ENCODE assay signal across 26 mouse cellular contexts in the genomic region with DNA sequence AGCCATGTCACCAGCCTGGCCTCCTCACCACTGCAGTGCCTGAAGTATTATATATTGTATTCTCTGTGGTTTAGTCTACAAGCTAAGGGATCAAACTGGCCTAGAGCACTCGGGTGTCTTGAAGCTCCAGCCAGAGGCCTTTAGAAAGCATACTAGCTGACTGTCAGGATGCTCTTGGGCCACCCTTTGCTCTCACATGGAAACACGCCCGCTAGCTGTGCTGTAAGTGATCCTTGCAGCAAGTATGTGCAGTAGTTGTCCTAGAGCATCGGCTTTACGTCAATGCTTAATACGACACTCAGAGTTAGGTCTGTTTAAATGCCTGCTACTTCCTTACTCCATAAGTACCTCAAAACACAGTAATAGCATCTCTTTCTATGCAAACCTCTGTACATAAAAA.
A peak's percentile ranks its signal among the peaks of the same experiment; 100 is the strongest.
DNase-seq lines count a peak whose midpoint lies in the region; ATAC-seq and TF ChIP-seq lines count a peak whose summit lies in the region.
"Had no signal": no experiment of that assay in that cellular context is flagged by ENCODE, and none has a peak within 500 bp of the region (broad histone marks: within the 10 kb centered on the region; RNA-seq: fewer than 3 reads in every experiment).

No protein-coding gene starts in this region.

- 76% methylated on average over 6 of the region's 6 CpGs for WGBS in midbrain, embryonic 16.5 days
- WGBS in forebrain, embryonic 15.5 days, result 76% methylated on average over 6 of the region's 6 CpGs

- H3K27ac ChIP-seq in gastrocnemius, adult 2 months, result peak overlapping the region; percentile 50
- peak overlapping the region; percentile 73 for H3K27ac ChIP-seq in CH12.LX (ENCODE audit: insufficient read depth, low read depth)
- H3K27ac ChIP-seq in brown adipose tissue, adult 24 weeks (replicated peaks; ENCODE audit: low read depth, low read length), result 0 out of 2 replicates have a peak overlapping the region, but pooled peaks have one; percentile 2
- H3K27ac ChIP-seq in midbrain, embryonic 16.5 days (ENCODE audit: low read length), result no peak overlapping the region
- no peak overlapping the region for H3K27ac ChIP-seq in forebrain, embryonic 15.5 days (replicated peaks)
- H3K27ac ChIP-seq: embryonic facial prominence, embryonic 13.5 days; embryonic facial prominence, embryonic 15.5 days; forebrain, embryonic 10.5 days; forebrain, embryonic 12.5 days had no signal

- H3K4me2 ChIP-seq in CH12.LX (ENCODE audit: insufficient read depth, low read depth, poor library complexity, severe bottlenecking), result peak overlapping the region; percentile 73; the same call in 1 of the 2 replicates
- H3K4me2 ChIP-seq in midbrain, embryonic 16.5 days (ENCODE audit: low read length), result no peak overlapping the region
- no peak overlapping the region for H3K4me2 ChIP-seq in forebrain, embryonic 15.5 days (replicated peaks)
- H3K4me2 ChIP-seq: embryonic facial prominence, embryonic 13.5 days; embryonic facial prominence, embryonic 15.5 days; forebrain, embryonic 12.5 days had no signal

- TF ChIP-seq RAD21 in CH12.LX (IDR thresholded peaks at IDR 0.05; ENCODE audit: low read depth, low read length), result no peak

- peak; percentile 22; the same call in 1 of the 2 replicates for TF ChIP-seq EP300 in CH12.LX (IDR thresholded peaks at IDR 0.05; ENCODE audit: low read length)

- peaks cover 74% of the 10 kb centered on the region for H3K79me2 ChIP-seq in CH12.LX (replicated peaks; ENCODE audit: control insufficient read depth, extremely low read depth, insufficient read depth, poor library complexity, severe bottlenecking)

- TF ChIP-seq POLR2A in CH12.LX (IDR thresholded peaks at IDR 0.05; ENCODE audit: low read depth, low read length), result 0 out of 2 replicates have a peak, but pooled peaks have one; percentile 6

- in situ Hi-C loops in CH12.LX (cut with MboI; ENCODE audit: low pct_ligation_motif_present, low pct_unique_long_range_greater_than_20kb, low sequenced_read_pairs), result no loop called here

- no peak for TF ChIP-seq CTCF in gastrocnemius, adult 2 months (IDR thresholded peaks at IDR 0.05)
- no peak for TF ChIP-seq CTCF in CH12.LX (conservative IDR thresholded peaks at IDR 0.05 in 1 of 2, IDR thresholded peaks at IDR 0.05 in 1 of 2; ENCODE audit: low read depth in 2 of 2, low read length in 2 of 2)

- H3K36me3 ChIP-seq in CH12.LX (replicated peaks in 1 of 2; ENCODE audit: control insufficient read depth in 1 of 2, insufficient read depth in 1 of 2, low read length in 1 of 2), result peaks cover 9 to 33% of the 10 kb centered on the region in 2 experiments
- H3K36me3 ChIP-seq in midbrain, embryonic 16.5 days (ENCODE audit: control insufficient read depth, insufficient read depth, low read length), result no peaks in the 10 kb centered on the region
- no peaks in the 10 kb centered on the region for H3K36me3 ChIP-seq in forebrain, embryonic 15.5 days
- H3K36me3 ChIP-seq: embryonic facial prominence, embryonic 13.5 days; embryonic facial prominence, embryonic 15.5 days; forebrain, embryonic 10.5 days; forebrain, embryonic 12.5 days; G1E had no signal

- H3K9me3 ChIP-seq in CH12.LX (replicated peaks; ENCODE audit: low read length), result no peaks in the 10 kb centered on the region
- H3K9me3 ChIP-seq in midbrain, embryonic 16.5 days (replicated peaks; ENCODE audit: control insufficient read depth, low read length, poor library complexity, severe bottlenecking), result no peaks in the 10 kb centered on the region
- H3K9me3 ChIP-seq in forebrain, embryonic 15.5 days, result no peaks in the 10 kb centered on the region
- H3K9me3 ChIP-seq: embryonic facial prominence, embryonic 13.5 days; embryonic facial prominence, embryonic 15.5 days; forebrain, embryonic 10.5 days; forebrain, embryonic 12.5 days; G1E had no signal

- DNase-seq in gastrocnemius, adult 2 months, result peak; percentile 57
- DNase-seq in gastrocnemius, postnatal 4 days (ENCODE audit: low spot score in 2 of 2), result no peak
- DNase-seq in CH12.LX (ENCODE audit: extremely low read depth), result no peak
- DNase-seq: adrenal gland, adult 8-10 months; adrenal gland, postnatal 14 days; adrenal gland, postnatal 36 days; cerebellum, adult 11 months; cerebellum, adult 18-20 months; cerebellum, adult 8-10 months; cerebellum, adult 9-11 months; cerebellum, postnatal 14 days; cerebellum, postnatal 36 days; embryo, embryonic 11 days; forebrain, postnatal 0 days had no signal

- ATAC-seq in midbrain, embryonic 16.5 days, result no peak
- ATAC-seq in forebrain, embryonic 15.5 days (replicated peaks), result no peak
- ATAC-seq: activated CD4-positive, CD25-positive, alpha-beta regulatory T cell, adult 4 months; forebrain, embryonic 14.5 days; forebrain, postnatal 0 days; Patski had no signal

- peaks cover 29 to 97% of the 10 kb centered on the region in 2 experiments for H3K4me1 ChIP-seq in CH12.LX (ENCODE audit: control insufficient read depth in 1 of 2, insufficient read depth in 2 of 2)
- peaks cover 16% of the 10 kb centered on the region for H3K4me1 ChIP-seq in brown adipose tissue, adult 24 weeks (ENCODE audit: control insufficient read depth, insufficient read depth, insufficient read length, low read length)
- H3K4me1 ChIP-seq in midbrain, embryonic 16.5 days (ENCODE audit: control insufficient read depth, insufficient read depth, low read length), result no peaks in the 10 kb centered on the region
- no peaks in the 10 kb centered on the region for H3K4me1 ChIP-seq in forebrain, embryonic 15.5 days
- H3K4me1 ChIP-seq: embryonic facial prominence, embryonic 13.5 days; embryonic facial prominence, embryonic 15.5 days; forebrain, embryonic 10.5 days; forebrain, embryonic 12.5 days had no signal

- H3K9ac ChIP-seq in CH12.LX (ENCODE audit: insufficient read depth, low read depth), result peak overlapping the region; percentile 52
- no peak overlapping the region for H3K9ac ChIP-seq in midbrain, embryonic 16.5 days (ENCODE audit: low read depth, low read length)
- no peak overlapping the region for H3K9ac ChIP-seq in forebrain, embryonic 15.5 days (replicated peaks)
- H3K9ac ChIP-seq: embryonic facial prominence, embryonic 13.5 days; embryonic facial prominence, embryonic 15.5 days; forebrain, embryonic 12.5 days; forebrain, postnatal 0 days had no signal

- H3K4me3 ChIP-seq in gastrocnemius, adult 2 months, result no peak overlapping the region
- no peak overlapping the region for H3K4me3 ChIP-seq in CH12.LX (replicated peaks in 1 of 3; ENCODE audit: low read depth in 2 of 3, low read length in 2 of 3, poor library complexity in 1 of 3)
- no peak overlapping the region for H3K4me3 ChIP-seq in brown adipose tissue, adult 24 weeks (ENCODE audit: insufficient read depth, low read depth, low read length)
- H3K4me3 ChIP-seq in midbrain, embryonic 16.5 days (ENCODE audit: low read depth, low read length), result no peak overlapping the region
- H3K4me3 ChIP-seq in forebrain, embryonic 15.5 days, result no peak overlapping the region
- H3K4me3 ChIP-seq: embryonic facial prominence, embryonic 13.5 days; embryonic facial prominence, embryonic 15.5 days; erythroblast, embryonic 14.5 days; forebrain, embryonic 10.5 days; forebrain, embryonic 12.5 days had no signal

- dilution Hi-C loops in CH12.LX (cut with MboI; ENCODE audit: extremely low pct_ligation_motif_present, extremely low pct_unique_long_range_greater_than_20kb, low sequenced_read_pairs), result no loop called here

- intact Hi-C loops in gastrocnemius, adult 2 months (cut with DNase I), result no loop called here

- H3K27me3 ChIP-seq in CH12.LX (replicated peaks), result no peaks in the 10 kb centered on the region
- H3K27me3 ChIP-seq in midbrain, embryonic 16.5 days (ENCODE audit: control insufficient read depth, insufficient read depth, low read depth, low read length), result no peaks in the 10 kb centered on the region
- H3K27me3 ChIP-seq in forebrain, embryonic 15.5 days, result no peaks in the 10 kb centered on the region
- H3K27me3 ChIP-seq: embryonic facial prominence, embryonic 13.5 days; embryonic facial prominence, embryonic 15.5 days; forebrain, embryonic 12.5 days; Patski had no signal

TF ChIP-seq in CH12.LX, 34 proteins besides CTCF, POLR2A, EP300 and RAD21:
- no peak for TF ChIP-seq UBTF (IDR thresholded peaks at IDR 0.05; ENCODE audit: low read depth, low read length)
- 0 out of 2 replicates have a peak, but pooled peaks have one; percentile 24 for TF ChIP-seq TCF12 (IDR thresholded peaks at IDR 0.05; ENCODE audit: low read depth, low read length)
- no peak for TF ChIP-seq USF2 (conservative IDR thresholded peaks at IDR 0.05; ENCODE audit: low read depth, low read length)
- 0 out of 2 replicates have a peak, but pooled peaks have one; percentile 11 for TF ChIP-seq MYC (IDR thresholded peaks at IDR 0.05; ENCODE audit: low read depth, low read length)
- TF ChIP-seq MAX (IDR thresholded peaks at IDR 0.05; ENCODE audit: low read length), result peak; percentile 22; the same call in 1 of the 2 replicates
- TF ChIP-seq HCFC1 (IDR thresholded peaks at IDR 0.05; ENCODE audit: low read depth, low read length), result no peak
- no peak for TF ChIP-seq KAT2A (IDR thresholded peaks at IDR 0.05; ENCODE audit: insufficient replicate concordance, low read length)
- TF ChIP-seq TBP (conservative IDR thresholded peaks at IDR 0.05; ENCODE audit: low read depth, low read length), result no peak
- no peak for TF ChIP-seq CHD2 (IDR thresholded peaks at IDR 0.05; ENCODE audit: low read length)
- 0 out of 2 replicates have a peak, but pooled peaks have one; percentile 13 for TF ChIP-seq NELFE (IDR thresholded peaks at IDR 0.05; ENCODE audit: low read depth, low read length)
- TF ChIP-seq CHD1 (IDR thresholded peaks at IDR 0.05; ENCODE audit: low read depth, low read length), result 0 out of 2 replicates have a peak, but pooled peaks have one; percentile 5
- TF ChIP-seq E2F4 (IDR thresholded peaks at IDR 0.05; ENCODE audit: insufficient replicate concordance, low read depth, low read length), result no peak
- no peak for TF ChIP-seq MAZ (IDR thresholded peaks at IDR 0.05; ENCODE audit: low read depth, low read length)
- TF ChIP-seq ZNF384 (IDR thresholded peaks at IDR 0.05; ENCODE audit: low read depth, low read length), result no peak

Comparison
In these comparisons a context has a peak if more than half of its experiments do, and no peak if none do; other contexts are left out.
1. H3K27ac ChIP-seq: peak in gastrocnemius, adult 2 months (single experiment), CH12.LX (single experiment) and brown adipose tissue, adult 24 weeks (single experiment); none in midbrain, embryonic 16.5 days (single experiment) and forebrain, embryonic 15.5 days (single experiment).